Mouse (Mus musculus): ENCODE measurements around the gene N4bp1. TPM values are rescaled to one million over a fixed set of nuclear protein-coding genes. Genes with fewer than 3 reads are reported as not detected.

N4bp1 gene
- polyA plus RNA-seq, 1 experiment, result 6.7 TPM

DNA sequence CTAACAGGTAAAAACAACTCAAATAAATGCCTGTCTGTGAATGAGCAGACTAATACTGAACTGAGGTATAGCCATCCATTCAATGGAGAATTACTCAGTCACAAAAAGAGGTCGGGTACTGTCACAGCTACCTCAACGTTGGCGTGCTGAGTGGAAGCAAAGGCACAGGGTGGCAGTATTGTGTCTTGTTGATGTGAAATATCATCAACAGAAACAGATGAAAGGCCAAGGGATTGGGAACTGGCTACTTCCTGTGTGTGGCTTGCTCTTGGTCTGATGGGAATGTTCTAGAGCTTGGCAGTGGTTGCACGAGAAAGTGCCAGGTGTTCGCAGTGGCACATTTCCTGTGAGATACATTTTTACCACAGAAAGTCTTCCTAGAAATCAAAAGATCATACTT, 76.8 kb downstream of the N4bp1 start:
- Histone ChIP-seq H3K4me1 (ENCODE audit: control insufficient read depth, insufficient read depth, low read length) (no peaks in the 10 kb centered on the region), H3K27ac (ENCODE audit: control insufficient read depth, insufficient read depth, low read depth, low read length) (no peak overlapping the region), H3K4me3 (ENCODE audit: control insufficient read depth, low read depth, low read length) (no peak overlapping the region), H3K27me3 (ENCODE audit: control insufficient read depth, insufficient read depth, low read length) (no peaks in the 10 kb centered on the region), H3K36me3 (ENCODE audit: control insufficient read depth, insufficient read depth, low read length) (no peaks in the 10 kb centered on the region)
- no peak for TF ChIP-seq POLR2A (IDR thresholded peaks at IDR 0.05; ENCODE audit: control insufficient read depth, low read depth, low read length)
- no peak; the same call in 1 of the 2 replicates for TF ChIP-seq CTCF (IDR thresholded peaks at IDR 0.05; ENCODE audit: control insufficient read depth, insufficient read depth, insufficient replicate concordance, low read depth, low read length)

DNA sequence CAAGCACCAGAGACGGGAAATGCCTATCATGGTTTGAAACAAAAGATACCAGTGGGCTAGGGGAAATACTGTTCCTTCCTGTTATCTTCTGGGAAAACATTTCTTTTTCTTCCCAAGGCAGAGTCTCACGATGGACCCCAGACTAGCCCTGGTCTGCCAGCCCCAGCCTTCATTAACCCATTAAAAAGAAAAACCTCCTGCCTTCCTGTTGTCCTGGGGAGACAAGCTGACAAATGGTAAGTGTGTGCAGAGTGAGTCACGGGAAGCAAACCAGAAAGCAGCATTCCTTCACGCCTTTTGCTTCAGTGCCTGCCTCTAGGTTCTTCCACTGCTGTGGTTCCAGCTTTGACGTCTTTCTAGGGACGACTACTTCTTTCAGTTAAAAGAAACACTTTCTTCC, 83.1 kb downstream of the N4bp1 start:
- no peaks in the 10 kb centered on the region; the same call in 1 of the 2 replicates for H3K4me1 ChIP-seq (ENCODE audit: control insufficient read depth, insufficient read depth, low read length)
- H3K36me3 ChIP-seq (ENCODE audit: control insufficient read depth, insufficient read depth, low read length), result no peaks in the 10 kb centered on the region
- no peak overlapping the region for H3K4me3 ChIP-seq (ENCODE audit: control insufficient read depth, low read depth, low read length)
- no peak for TF ChIP-seq CTCF (IDR thresholded peaks at IDR 0.05; ENCODE audit: control insufficient read depth, insufficient read depth, insufficient replicate concordance, low read depth, low read length)
- no peak for TF ChIP-seq POLR2A (IDR thresholded peaks at IDR 0.05; ENCODE audit: control insufficient read depth, low read depth, low read length)
- no peak overlapping the region for H3K27ac ChIP-seq (ENCODE audit: control insufficient read depth, insufficient read depth, low read depth, low read length)
- H3K27me3 ChIP-seq (ENCODE audit: control insufficient read depth, insufficient read depth, low read length), result no peaks in the 10 kb centered on the region

DNA sequence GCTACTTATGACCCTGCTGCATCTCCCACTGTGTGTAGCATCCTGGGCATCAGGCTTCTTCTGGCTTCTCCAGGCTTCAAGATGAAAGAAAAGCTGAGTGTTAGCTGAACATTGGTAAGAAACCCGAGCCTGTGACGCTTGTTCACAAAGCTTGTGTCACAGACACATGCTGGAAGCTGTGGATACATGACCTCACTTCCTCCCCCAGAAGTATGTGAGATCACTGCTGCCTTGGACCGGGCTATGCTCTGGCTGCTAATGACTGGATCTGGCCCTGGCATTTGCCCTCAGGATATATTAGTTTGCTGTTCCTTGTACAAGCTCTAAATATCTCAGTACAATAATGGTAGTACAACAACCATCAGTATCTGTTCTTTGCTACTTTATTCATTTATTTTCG, 84.1 kb downstream of the N4bp1 start:
- no peak overlapping the region for H3K27ac ChIP-seq (ENCODE audit: control insufficient read depth, insufficient read depth, low read depth, low read length)
- TF ChIP-seq POLR2A (IDR thresholded peaks at IDR 0.05; ENCODE audit: control insufficient read depth, low read depth, low read length) (no peak), CTCF (IDR thresholded peaks at IDR 0.05; ENCODE audit: control insufficient read depth, insufficient read depth, insufficient replicate concordance, low read depth, low read length) (no peak)
- no peak overlapping the region for H3K4me3 ChIP-seq (ENCODE audit: control insufficient read depth, low read depth, low read length)

GRCm38 (mm10) chr8:86798141-86798540, 86.9 kb downstream of the N4bp1 start:
- H3K4me1 ChIP-seq (ENCODE audit: control insufficient read depth, insufficient read depth, low read length), result no peaks in the 10 kb centered on the region; the same call in 1 of the 2 replicates
- no peak for TF ChIP-seq POLR2A (IDR thresholded peaks at IDR 0.05; ENCODE audit: control insufficient read depth, low read depth, low read length)
- no peak for TF ChIP-seq CTCF (IDR thresholded peaks at IDR 0.05; ENCODE audit: control insufficient read depth, insufficient read depth, insufficient replicate concordance, low read depth, low read length)
- H3K36me3 ChIP-seq (ENCODE audit: control insufficient read depth, insufficient read depth, low read length), result no peaks in the 10 kb centered on the region
- H3K27me3 ChIP-seq (ENCODE audit: control insufficient read depth, insufficient read depth, low read length), result no peaks in the 10 kb centered on the region
- H3K4me3 ChIP-seq (ENCODE audit: control insufficient read depth, low read depth, low read length), result no peak overlapping the region
- no peak overlapping the region for H3K27ac ChIP-seq (ENCODE audit: control insufficient read depth, insufficient read depth, low read depth, low read length)

More for the DNA sequence above, 84.1 kb downstream of the N4bp1 start:
- Histone ChIP-seq H3K36me3 (ENCODE audit: control insufficient read depth, insufficient read depth, low read length) (no peaks in the 10 kb centered on the region), H3K4me1 (ENCODE audit: control insufficient read depth, insufficient read depth, low read length) (no peaks in the 10 kb centered on the region; the same call in 1 of the 2 replicates), H3K27me3 (ENCODE audit: control insufficient read depth, insufficient read depth, low read length) (no peaks in the 10 kb centered on the region)

GRCm38 (mm10) chr8:86797705-86798104, 87.4 kb downstream of the N4bp1 start:
- no peaks in the 10 kb centered on the region for H3K36me3 ChIP-seq (ENCODE audit: control insufficient read depth, insufficient read depth, low read length)
- TF ChIP-seq CTCF (IDR thresholded peaks at IDR 0.05; ENCODE audit: control insufficient read depth, insufficient read depth, insufficient replicate concordance, low read depth, low read length) (no peak), POLR2A (IDR thresholded peaks at IDR 0.05; ENCODE audit: control insufficient read depth, low read depth, low read length) (no peak)
- no peak overlapping the region for H3K4me3 ChIP-seq (ENCODE audit: control insufficient read depth, low read depth, low read length)
- no peaks in the 10 kb centered on the region; the same call in 1 of the 2 replicates for H3K4me1 ChIP-seq (ENCODE audit: control insufficient read depth, insufficient read depth, low read length)
- no peaks in the 10 kb centered on the region for H3K27me3 ChIP-seq (ENCODE audit: control insufficient read depth, insufficient read depth, low read length)
- no peak overlapping the region for H3K27ac ChIP-seq (ENCODE audit: control insufficient read depth, insufficient read depth, low read depth, low read length)

DNA sequence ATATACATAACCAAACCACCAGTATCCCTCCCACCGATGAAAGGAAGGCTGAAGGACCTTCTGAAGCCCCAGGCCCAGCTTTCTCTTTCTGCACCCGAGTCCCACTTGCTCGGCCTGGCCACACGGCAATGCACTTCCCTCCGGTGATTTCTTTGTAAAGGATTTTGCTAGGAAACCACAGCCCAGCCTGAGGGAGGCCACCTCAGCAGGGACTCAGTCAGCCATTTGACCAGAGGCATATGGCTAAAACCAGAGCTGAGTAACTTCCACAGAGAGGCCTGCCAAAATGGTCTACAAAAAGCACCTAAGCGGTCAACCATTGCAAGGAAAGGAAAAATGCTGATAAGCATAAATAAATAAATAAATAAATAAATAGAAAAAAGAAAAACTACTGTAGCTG, 90.3 kb downstream of the N4bp1 start:
- TF ChIP-seq CTCF (IDR thresholded peaks at IDR 0.05; ENCODE audit: control insufficient read depth, insufficient read depth, insufficient replicate concordance, low read depth, low read length) (no peak), POLR2A (IDR thresholded peaks at IDR 0.05; ENCODE audit: control insufficient read depth, low read depth, low read length) (no peak)
- Histone ChIP-seq H3K4me1 (ENCODE audit: control insufficient read depth, insufficient read depth, low read length) (peaks cover 2% of the 10 kb centered on the region), H3K36me3 (ENCODE audit: control insufficient read depth, insufficient read depth, low read length) (no peaks in the 10 kb centered on the region), H3K27ac (ENCODE audit: control insufficient read depth, insufficient read depth, low read depth, low read length) (no peak overlapping the region), H3K4me3 (ENCODE audit: control insufficient read depth, low read depth, low read length) (no peak overlapping the region), H3K27me3 (ENCODE audit: control insufficient read depth, insufficient read depth, low read length) (no peaks in the 10 kb centered on the region)

- H3K4me3 ChIP-seq (ENCODE audit: control insufficient read depth, low read depth, low read length), result no peak overlapping the region
- no peaks in the 10 kb centered on the region for H3K27me3 ChIP-seq (ENCODE audit: control insufficient read depth, insufficient read depth, low read length)
- H3K27ac ChIP-seq (ENCODE audit: control insufficient read depth, insufficient read depth, low read depth, low read length), result no peak overlapping the region
- TF ChIP-seq CTCF (IDR thresholded peaks at IDR 0.05; ENCODE audit: control insufficient read depth, insufficient read depth, insufficient replicate concordance, low read depth, low read length) (no peak), POLR2A (IDR thresholded peaks at IDR 0.05; ENCODE audit: control insufficient read depth, low read depth, low read length) (no peak)
- peaks cover 2% of the 10 kb centered on the region; the same call in 1 of the 2 replicates for H3K4me1 ChIP-seq (ENCODE audit: control insufficient read depth, insufficient read depth, low read length)
- H3K36me3 ChIP-seq (ENCODE audit: control insufficient read depth, insufficient read depth, low read length), result no peaks in the 10 kb centered on the region
Measured at GRCm38 (mm10) chr8:86791542-86791941, 93.5 kb downstream of the N4bp1 start.

DNA sequence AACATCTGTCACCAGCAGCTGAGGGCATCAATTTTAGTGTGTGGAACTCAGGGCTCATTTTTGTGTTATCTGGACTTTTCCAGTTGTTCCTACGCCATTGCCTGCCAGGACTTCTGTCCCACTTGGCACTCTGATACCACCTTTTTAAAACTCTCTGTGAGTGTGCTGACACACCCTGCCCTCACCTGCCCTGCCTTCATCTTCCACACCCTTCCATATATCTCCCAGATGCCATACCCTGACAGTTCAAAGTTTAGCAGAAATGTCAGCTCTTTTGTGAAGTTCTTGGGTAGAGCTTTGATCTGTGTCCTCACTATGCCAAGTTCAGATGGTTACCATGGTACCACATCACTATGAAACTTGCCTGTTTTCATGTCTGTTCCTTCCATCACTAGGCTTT, 95.5 kb downstream of the N4bp1 start:
- no peaks in the 10 kb centered on the region for H3K36me3 ChIP-seq (ENCODE audit: control insufficient read depth, insufficient read depth, low read length)
- no peak for TF ChIP-seq CTCF (IDR thresholded peaks at IDR 0.05; ENCODE audit: control insufficient read depth, insufficient read depth, insufficient replicate concordance, low read depth, low read length)
- no peak for TF ChIP-seq POLR2A (IDR thresholded peaks at IDR 0.05; ENCODE audit: control insufficient read depth, low read depth, low read length)
- no peaks in the 10 kb centered on the region for H3K27me3 ChIP-seq (ENCODE audit: control insufficient read depth, insufficient read depth, low read length)
- peaks cover 2% of the 10 kb centered on the region; the same call in 1 of the 2 replicates for H3K4me1 ChIP-seq (ENCODE audit: control insufficient read depth, insufficient read depth, low read length)
- H3K27ac ChIP-seq (ENCODE audit: control insufficient read depth, insufficient read depth, low read depth, low read length), result no peak overlapping the region
- H3K4me3 ChIP-seq (ENCODE audit: control insufficient read depth, low read depth, low read length), result no peak overlapping the region
